Mouse (Mus musculus) neutrophil, adult 5-6 weeks (primary cell): ENCODE measurements around the gene Igtp. TPM values are rescaled to one million over a fixed set of nuclear protein-coding genes. Genes with fewer than 3 reads are reported as not detected.
"Not testable (repeated sequence)": the region's sequence is repeated elsewhere in the genome, so short reads cannot be mapped to it uniquely, and the experiment has no call there.

Experiments
- ATAC-seq: fragments of 151-379, 151-347 bp; 2 replicates; pipeline ENCODE4 v1.8.0; 2017; ENCODE audit warnings: mild to moderate bottlenecking, moderate TSS enrichment; ENCODE audit not compliant: insufficient number of reproducible peaks, poor library complexity, low FRiP score, severe bottlenecking; ENCODE audit errors: extremely low read depth
- total RNA-seq: library from RNA; stranded (forward); fragments of 200-1000 nt; gene quantifications from 2 replicates; pipeline ENCODE4 v1.2.3, GENCODE M21; 2017

Gene Igtp
- total RNA-seq = 43.5 and 46.2 TPM in 2 replicates

DNA sequence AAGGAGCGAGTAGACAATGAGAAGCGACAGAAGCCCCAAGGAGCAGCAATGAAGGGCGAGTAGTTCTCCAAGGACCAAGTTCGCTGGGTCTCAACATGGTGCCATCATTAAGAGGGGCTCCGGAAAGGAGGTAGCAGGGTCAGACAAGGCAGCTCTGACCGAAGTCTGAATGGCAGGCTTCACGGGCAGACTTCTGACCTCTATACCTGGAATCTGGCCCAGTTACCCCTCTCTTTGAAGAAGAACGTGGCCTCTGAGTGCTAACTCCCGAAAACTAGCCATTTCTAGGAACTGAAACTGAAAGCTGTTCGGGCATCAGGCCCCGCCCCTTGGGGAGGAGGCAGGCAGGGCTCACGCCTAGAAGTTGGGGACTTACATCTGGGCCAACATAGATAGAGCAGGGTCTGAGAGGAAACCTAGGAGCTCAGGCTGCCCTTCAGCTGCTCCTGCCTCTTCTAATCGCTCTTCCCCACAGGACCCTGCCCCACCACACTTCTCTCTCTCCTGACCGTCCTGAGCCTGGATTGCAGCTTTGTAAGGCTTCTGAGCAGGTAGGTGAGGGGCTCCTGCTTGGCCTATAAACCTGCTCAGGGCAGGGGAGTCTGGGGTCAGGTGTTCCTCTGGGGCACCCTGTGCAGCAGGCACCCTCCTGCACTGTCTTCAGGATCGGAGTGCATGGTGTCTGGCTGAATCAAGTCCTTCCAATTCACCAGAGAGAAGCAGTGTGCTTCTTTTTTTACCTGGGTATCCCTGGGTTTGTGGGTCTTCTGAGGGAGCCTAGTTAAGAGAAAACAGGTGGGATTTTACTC lies at the start of gene Igtp, which contains the start of gene Irgm2:
Gene Igtp, plus strand, starts transcription at position 328 of the 809 bp plus-strand sequence.
Gene Irgm2, plus strand, starts transcription at position 390 of the 809 bp plus-strand sequence.
- peak; percentile 97 for ATAC-seq

DNA sequence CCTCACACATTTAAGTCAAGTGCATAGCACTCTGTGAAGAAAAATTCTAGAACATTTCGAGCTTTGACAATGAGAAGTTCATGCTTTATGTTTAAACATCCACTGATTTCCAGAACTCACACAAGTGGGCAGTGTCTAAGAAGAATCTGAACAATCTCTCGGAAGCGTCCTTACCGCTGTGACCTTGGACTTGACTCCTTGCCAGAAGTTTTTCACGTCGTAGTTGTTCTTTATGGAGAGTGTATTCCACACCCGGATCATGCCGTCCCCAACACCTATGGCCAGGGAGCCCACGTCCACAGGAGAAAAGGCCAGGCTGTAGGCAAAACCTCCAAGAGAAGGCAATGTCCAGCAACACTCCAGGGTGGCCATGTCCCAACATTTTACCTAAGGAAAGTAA lies 43.9 kb upstream of the Igtp start:
- ATAC-seq = no peak

DNA sequence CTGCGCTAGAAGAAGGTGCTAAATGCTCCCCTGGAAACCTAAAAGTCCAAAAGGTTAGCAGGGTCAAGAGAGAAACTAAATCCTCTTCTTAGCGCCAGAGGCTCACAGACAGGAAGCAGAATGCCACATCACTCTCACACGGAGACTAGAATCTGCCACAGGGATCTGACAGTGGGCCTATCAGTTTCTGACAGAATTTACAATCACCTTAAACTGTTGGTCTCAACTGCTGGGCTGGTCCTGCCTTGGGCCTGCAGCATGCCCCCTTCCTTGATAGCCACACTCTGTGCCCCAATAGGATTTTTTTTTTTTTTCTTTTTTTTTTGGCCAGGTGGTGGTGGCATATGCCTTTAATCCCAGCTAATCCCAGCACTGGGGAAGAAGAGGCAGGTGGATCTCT lies 42.5 kb upstream of the Igtp start:
- ATAC-seq = no peak

DNA sequence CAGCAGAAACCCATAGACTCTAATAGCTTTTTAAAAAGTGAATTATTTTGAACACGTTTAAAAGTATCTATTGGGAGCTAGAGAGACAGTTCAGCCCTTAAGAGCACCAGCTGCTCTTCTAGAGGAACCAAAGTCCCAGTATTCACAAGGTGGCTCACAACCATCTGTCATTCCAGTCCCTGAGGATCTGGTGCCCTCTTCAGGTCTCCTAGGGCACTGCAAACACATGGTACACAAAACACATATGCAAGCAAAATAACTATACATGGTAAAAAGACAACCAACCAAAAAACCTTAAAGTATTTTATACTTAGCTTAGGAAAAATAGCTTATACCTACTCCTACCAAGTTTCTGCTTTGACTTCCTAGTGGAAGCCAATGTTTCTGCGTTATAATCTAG lies 34.3 kb upstream of the Igtp start:
- no peak for ATAC-seq

DNA sequence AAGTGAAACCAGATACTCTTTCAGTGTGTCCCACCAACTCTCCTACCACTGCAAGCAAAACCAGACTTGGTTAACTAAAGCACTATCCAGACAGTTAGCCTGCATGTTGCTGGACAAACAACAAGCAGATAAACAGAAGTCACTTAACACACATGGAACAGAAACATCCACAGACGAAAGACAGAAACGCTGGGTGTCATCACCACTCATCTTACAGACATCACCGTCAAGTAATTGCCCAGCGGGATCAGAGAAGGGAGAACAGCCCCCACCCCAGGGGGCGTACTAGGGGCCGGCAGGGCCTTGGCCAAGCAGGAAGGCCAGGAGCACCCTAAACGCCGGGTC lies 31.6 kb upstream of the Igtp start:
- ATAC-seq = no peak

DNA sequence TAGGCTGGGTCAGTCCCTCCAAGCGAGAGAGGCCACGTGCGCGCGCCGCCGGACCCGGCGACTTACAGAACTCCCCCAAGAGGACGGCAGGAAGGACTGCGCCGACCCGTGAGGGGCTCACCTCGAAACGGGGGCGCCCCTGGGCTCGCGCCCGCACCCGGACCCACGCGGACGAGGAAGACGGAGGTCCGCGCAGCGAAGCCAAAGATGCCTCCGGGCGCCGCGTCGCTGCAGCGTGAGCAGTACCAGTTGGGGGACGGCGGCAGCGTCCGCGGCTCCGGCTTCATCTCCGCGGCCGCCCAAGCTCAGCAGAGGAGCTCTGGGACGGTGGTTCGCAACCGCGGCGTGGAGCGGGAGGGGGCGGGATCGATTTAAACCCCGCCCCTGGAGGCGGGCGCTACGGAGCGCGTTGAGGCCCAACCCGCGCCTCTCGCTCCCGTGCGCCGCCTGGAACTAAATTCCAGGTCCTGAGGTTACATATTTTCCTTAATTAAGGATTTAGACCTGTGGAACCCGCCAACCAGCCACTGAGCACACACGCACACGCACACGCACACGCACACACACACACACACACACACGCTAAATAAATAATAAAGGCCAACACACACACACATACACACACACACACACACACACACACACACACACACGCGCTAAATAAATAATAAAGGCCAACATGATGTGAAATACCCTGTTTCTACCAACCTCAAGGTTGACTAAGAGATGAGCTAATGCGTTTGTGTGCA lies 31.0 kb upstream of the Igtp start, which contains the start of gene Gemin5:
Gene Gemin5, minus strand, starts transcription at position 373 of the 749 bp plus-strand sequence.
- peak; percentile 71 for ATAC-seq

DNA sequence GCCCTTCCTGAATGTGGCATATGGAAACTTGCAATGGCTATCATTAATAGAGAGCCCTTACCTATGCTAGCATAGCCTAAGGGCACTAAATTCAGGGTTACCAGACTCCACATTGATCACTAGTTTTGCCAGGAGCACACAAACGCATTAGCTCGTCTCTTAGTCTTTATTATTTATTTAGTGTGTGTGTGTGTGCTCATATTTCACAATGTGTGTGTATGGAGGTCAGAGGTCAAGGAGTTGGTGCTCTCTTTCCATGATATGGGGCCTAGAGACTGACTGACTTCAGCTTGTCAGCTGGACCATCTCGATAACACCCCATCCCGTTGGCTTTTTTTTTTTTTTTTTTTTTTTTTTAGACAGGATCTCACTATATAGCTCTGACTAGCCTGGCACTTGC lies 29.7 kb upstream of the Igtp start:
- ATAC-seq = no peak

DNA sequence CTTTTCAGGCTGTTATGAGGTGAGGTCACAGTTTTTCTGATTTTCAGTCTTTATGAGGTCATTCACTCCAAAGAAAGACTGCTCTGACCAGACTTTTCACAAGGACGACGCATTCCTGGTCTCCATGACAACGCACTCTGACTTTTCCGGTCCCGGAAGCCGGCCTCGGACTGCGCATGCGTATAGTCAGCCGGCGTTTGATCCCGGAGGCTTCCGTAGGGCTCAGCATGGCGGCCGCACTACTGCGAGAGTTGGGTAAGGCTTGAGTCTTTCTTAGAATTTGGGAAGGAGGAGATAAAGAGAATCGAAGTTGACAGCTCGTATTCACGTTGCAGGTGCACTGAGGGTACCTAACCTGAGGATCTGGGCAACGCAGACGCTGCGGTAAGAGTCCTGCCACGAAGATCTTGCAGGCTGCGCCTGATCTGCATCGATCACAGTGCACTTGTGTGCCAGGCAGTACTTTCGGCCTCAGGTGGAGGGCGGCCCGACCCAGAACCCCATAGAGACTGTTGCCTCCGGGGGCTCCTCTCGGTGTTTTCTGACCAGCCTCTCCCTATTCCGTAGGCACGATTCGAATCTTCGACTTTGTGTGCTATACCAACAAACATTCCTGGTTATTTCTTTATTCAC lies 27.8 kb upstream of the Igtp start, which contains the start of gene Mrpl22:
Gene Mrpl22, plus strand, starts transcription at position 203 of the 633 bp plus-strand sequence.
- ATAC-seq = peak; percentile 81

DNA sequence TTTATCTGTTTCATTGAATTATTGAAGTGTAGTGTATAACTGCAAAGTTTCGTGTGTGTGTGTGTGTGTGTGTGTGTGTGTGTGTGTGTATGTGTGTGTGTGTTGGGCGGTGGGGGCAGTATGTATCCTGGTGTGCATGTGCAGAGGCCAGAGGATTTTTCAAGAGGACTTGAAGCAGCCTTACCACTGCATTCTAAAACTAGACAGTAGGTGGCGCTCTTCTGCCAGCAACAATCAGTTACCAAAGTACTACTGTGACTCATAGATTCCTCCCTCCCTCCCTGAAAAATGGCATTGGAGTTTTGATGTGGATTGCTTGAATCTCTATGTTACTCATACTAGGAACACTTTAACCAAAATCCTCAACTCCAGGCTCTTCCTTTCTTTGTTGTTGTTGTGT lies 19.8 kb upstream of the Igtp start:
- peak; percentile 85 for ATAC-seq

DNA sequence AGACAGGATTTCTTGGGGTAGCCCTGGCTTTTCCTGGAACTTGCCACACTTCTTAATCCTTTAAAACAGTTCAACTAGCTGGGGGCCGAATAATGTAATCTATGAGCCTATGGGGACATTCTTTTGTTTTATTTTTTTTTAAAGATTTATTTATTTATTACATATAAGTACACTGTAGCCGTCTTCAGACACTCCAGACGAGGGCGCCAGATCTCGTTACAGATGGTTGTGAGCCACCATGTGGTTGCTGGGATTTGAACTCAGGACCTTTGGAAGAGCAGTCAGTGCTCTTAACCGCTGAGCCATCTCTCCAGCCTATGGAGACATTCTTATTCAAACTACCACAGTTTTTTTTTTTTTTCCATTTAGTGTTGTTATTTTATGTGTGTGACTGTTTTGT lies 19.4 kb upstream of the Igtp start:
- ATAC-seq = not testable (repeated sequence)

DNA sequence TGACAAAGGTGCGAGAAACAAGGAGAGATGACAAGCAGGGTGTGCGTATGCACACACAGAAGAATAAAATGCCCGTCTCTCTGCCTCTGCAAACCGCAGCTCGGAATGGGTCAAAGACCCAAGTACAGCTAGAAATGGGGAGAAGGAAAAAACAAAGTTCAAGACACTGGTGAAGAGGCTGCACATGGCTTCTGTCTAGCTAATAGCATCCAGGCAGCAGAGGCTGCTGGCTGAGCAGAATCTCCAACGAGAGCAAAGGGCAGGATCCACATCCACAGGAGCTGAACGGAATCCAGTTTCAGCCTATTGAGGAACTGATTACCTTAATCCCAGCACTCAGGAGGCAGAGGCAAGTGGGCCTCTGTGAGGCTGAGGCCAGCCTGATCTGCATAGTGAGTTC lies 18.6 kb upstream of the Igtp start:
- ATAC-seq = no peak

DNA sequence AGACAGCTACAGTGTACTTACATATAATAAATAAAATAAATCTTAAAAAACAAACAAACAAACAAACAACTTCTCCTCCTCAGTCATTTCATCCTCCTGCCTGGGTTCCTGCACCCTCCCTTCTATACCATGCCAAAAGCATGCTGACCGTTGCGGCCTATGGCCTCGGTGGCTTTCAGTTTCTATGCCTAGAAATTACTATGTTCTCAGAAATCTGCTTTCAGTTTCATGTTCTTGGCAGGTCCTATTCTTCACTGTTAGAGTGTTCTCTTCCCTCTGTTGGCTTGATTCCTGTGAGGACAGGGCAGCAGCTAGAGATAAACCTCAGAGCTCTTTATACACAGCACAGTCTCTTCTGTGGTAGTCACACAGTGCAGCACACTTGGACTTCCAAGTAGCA lies 15.8 kb upstream of the Igtp start:
- peak; percentile 51; the same call in 1 of the 2 replicates for ATAC-seq

DNA sequence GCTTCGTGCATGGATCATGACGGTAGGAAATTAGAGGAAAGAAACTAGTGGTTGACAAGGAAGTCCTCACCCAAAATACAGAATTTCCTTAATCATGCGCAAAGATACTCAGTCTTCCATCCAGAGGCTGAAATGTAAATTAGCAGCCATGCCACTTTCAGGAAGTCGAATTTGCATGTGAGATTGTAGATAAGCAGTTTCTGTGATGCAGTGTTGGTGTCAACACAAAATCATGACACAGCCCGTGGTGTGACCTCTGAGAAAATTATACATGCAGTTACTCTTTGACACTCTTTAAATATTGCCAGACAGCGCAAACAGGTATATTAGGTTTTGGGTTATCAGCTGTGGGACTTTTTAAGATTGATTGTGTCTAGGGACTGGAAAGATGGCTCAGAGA lies 9.7 kb upstream of the Igtp start:
- no peak for ATAC-seq

DNA sequence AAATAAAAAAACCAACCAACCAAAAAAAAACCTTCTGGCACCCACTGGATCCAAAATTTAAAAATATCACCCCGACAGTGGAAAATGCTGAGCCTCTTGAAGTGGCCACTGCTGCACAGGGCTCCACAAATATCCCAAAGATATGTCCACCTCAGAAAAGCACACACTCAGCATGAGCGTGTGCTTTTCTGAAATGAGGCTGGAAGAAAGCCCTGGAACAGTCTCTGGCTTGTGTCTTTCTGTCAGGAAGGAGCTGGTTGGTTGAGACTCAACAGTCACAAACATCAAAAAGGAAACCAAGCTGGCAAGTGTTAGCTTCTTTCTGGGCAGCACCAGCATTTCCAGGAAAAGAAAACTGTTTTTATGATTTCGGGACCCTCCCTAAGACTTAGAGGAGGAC lies 6.0 kb upstream of the Igtp start:
- ATAC-seq = no peak

DNA sequence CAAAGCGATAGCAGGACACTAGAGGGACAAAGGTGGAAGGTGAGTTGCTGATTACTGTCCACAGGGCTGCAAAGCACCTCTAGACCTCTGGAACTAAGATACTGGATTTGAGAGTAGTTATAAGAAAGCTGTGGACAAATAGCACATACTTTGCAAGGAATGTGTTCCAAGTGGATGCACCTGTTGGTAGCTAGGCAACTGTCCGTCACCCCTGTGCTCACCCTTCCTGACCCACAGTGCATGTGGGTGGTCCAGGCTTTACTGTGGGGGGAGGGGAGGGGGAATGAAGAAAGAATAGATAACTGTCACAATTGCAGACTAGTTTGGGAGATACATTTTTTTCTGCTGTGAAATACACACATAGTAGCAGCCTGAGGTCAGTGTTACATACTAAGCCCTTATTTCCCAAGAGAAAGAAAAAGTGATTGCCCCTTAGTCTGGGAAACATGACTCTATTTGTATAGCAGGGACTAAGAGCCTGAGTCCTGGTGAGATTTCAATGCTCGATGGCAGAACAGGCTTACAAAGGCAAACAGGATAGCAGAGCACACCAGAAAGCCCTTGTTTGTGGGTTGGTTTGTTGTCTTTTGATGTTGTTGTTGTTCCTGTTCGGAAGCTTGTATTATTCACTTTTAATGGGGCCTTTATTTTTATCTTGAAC lies 5.4 kb upstream of the Igtp start:
- ATAC-seq = no peak

DNA sequence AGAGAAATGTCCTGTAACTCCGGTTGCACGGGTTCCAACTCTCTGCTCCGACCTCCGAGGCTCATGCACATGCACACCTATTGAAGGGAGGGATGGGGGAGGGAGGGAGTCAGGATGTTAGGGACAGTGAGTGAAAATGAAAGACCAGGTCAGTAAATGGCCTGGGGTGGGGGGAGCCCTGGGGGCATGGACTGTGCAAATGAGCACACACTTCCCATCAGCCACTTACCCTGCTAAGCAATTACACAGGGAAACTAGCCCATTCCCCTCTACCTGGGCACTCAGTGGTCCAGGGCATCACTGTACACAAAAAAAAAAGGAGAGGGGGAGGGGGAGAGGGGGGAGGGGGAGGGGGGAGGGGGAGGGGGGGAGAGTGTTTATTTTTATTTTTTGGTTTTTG lies 693 bp upstream of the Igtp start:
- no peak for ATAC-seq

DNA sequence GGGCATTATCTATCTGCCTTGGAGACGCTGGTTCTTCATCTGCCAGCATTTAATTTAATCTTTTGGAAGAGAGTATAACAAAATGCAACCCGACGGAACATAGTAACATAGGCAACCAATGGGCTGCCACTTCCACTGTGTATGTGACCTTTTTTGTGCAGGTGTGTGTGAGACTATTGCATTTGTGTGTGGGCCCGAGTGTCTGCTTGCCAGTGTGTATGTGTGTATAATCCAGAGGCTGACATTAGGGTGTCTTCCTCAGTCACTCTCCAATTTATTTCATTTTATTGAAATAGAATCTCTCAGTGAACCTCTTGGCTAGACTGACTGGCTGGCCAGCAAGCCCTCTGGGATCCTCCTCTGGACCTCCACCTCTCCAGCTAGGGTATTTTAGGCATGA lies 870 bp downstream of the Igtp start:
- ATAC-seq = no peak

DNA sequence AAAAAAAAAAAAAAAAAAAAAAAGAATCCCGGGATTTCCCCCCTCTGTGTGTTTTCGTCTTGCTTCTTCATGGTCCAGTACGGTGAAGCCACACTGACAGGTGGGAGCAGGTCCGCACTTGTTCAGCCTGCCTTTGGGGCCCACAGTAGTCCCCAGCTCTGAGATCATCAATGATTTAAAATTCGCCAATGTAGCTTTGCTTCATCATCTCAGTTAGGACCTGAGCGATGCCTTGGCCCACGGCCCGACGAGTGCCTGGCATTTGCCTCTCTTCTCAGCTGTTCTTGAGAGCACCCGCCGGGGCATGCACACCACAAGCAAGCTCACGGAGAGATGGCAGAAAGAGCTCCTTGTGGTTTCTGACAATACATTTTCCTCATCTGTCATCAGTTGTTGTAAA lies 1.7 kb downstream of the Igtp start:
- no peak for ATAC-seq

DNA sequence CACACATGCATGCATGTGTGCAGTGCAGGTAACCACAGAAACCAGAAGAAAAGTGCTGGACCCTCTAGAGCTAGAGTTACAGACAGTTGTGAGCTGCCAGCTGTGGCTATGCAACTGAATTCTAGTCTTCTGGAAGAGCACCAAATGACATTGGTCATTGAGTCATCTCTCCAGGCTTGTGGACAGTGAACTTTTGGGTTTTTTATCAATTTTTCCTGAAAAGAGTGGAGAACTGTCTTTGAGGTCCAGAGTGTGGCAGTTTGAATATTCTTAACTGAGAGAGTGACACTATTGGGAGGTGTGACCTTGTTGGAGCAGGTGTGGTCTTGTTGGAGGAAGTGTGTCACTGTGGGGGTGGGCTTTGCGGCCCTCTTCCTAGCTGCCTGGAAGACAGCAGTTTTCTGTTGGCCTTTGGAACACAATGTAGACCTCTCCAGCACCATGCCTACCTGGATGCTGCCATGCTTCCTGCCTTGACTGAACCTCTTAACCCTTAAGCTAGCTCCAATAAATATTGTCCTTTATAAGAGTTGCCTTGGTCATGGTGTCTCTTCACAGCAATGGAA lies 11.0 kb downstream of the Igtp start:
- ATAC-seq = no peak
